Mouse (Mus musculus) forebrain, embryonic 10.5 days (tissue): Measurements from ENCODE around the gene Brdt. TPM values are rescaled to one million over a fixed set of nuclear protein-coding genes. Genes with fewer than 3 reads are reported as not detected.

Experiments
- DNase-seq: peaks from one replicate; pipeline ENCODE4 v3.0.0-alpha.2; 2017; ENCODE audit warnings: low spot score; ENCODE audit errors: extremely low spot score
- H3K27ac ChIP-seq: fragments of 300-500 bp; sonication (generic); 2 replicates; pipeline ENCODE4 v1.5.1; 2016; ENCODE audit warnings: mild to moderate bottlenecking
- H3K27me3 ChIP-seq: fragments of 300-500 bp; sonication (generic); 2 replicates; pipeline ENCODE4 v1.6.1; 2016; ENCODE audit warnings: mild to moderate bottlenecking; ENCODE audit not compliant: poor library complexity, severe bottlenecking
- H3K36me3 ChIP-seq: fragments of 300-500 bp; sonication (generic); replicated peaks from 2 replicates; pipeline ENCODE4 v1.6.1; 2016; ENCODE audit warnings: mild to moderate bottlenecking, moderate library complexity
- H3K4me1 ChIP-seq: fragments of 300-500 bp; sonication (generic); 2 replicates; pipeline ENCODE4 v1.6.1; 2016
- H3K4me3 ChIP-seq: fragments of 300-500 bp; sonication (generic); 2 replicates; pipeline ENCODE4 v1.5.1; 2016; ENCODE audit warnings: mild to moderate bottlenecking, moderate library complexity
- H3K9me3 ChIP-seq: fragments of 300-500 bp; sonication (generic); 2 replicates; pipeline ENCODE4 v1.6.1; 2016; ENCODE audit warnings: mild to moderate bottlenecking, moderate library complexity
- WGBS: fragments of 180-500 bp; shearing (Covaris S2); methylation state at CpG from one replicate; pipeline ENCODE4 v1.1.7; 2016; 5-methylcytosine and 5-hydroxymethylcytosine counted together
- polyA plus RNA-seq: library from polyadenylated mRNA; unstranded; fragments of >200 nt; fragmentation: Nextera tagmentation; extraction: Ambion mirVana; gene quantifications from 2 replicates; pipeline ENCODE4 v1.2.1, GENCODE M21; 2016

Brdt gene
- polyA plus RNA-seq, 1 experiment from 2014 or later = 0.77 TPM

GRCm38 (mm10) chr5:107295817-107296511 is 35.0 kb upstream of the Brdt start:
- 78% methylated on average over 16 of the region's 16 CpGs for WGBS
- Histone ChIP-seq H3K9me3 (no peaks in the 10 kb centered on the region), H3K27ac (no peak overlapping the region), H3K36me3 (no peaks in the 10 kb centered on the region), H3K4me3 (no peak overlapping the region), H3K27me3 (peaks cover 26% of the 10 kb centered on the region), H3K4me1 (peaks cover 13% of the 10 kb centered on the region)
- DNase-seq = no peak

- Histone ChIP-seq H3K36me3 (no peaks in the 10 kb centered on the region), H3K9me3 (no peaks in the 10 kb centered on the region), H3K4me3 (no peak overlapping the region), H3K27me3 (peaks cover 18% of the 10 kb centered on the region), H3K4me1 (peaks cover 13% of the 10 kb centered on the region), H3K27ac (no peak overlapping the region)
- WGBS = 39% methylated on average over 9 of the region's 9 CpGs
- no peak for DNase-seq
Measured at GRCm38 (mm10) chr5:107296512-107297322, 34.2 kb upstream of the Brdt start.

DNA sequence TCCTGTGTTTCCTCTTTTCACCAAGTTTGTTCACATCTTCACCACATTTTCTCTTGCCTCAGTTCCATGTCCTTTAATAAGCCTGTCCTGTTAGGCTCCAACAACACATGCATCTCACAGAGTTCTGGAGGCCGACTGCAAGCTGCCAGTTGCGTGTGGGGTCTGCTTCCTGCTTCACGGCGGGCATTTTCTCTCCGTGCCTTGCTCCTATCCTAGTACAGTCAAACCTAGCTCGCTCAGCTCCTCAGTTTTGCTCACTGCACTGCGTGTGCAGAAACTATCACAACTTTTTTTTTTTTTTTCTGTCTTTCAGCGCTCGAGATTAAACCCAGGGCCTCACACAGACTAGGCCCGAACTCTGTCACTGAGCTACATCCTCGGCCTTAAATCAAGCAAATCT is 32.1 kb upstream of the Brdt start:
- Histone ChIP-seq H3K4me1 (peaks cover 18% of the 10 kb centered on the region), H3K36me3 (no peaks in the 10 kb centered on the region), H3K9me3 (no peaks in the 10 kb centered on the region), H3K27ac (no peak overlapping the region), H3K4me3 (no peak overlapping the region), H3K27me3 (peaks cover 6% of the 10 kb centered on the region; the same call in 1 of the 2 replicates)
- 85% methylated on average over 11 of the region's 11 CpGs for WGBS
- no peak for DNase-seq

- Histone ChIP-seq H3K27me3 (peaks cover 6% of the 10 kb centered on the region; the same call in 1 of the 2 replicates), H3K27ac (no peak overlapping the region), H3K9me3 (no peaks in the 10 kb centered on the region), H3K4me1 (peaks cover 5% of the 10 kb centered on the region), H3K4me3 (no peak overlapping the region), H3K36me3 (no peaks in the 10 kb centered on the region)
- DNase-seq = no peak
- WGBS = 60% methylated on average over 11 of the region's 11 CpGs
Measured at GRCm38 (mm10) chr5:107303350-107303861, 27.6 kb upstream of the Brdt start.

DNA sequence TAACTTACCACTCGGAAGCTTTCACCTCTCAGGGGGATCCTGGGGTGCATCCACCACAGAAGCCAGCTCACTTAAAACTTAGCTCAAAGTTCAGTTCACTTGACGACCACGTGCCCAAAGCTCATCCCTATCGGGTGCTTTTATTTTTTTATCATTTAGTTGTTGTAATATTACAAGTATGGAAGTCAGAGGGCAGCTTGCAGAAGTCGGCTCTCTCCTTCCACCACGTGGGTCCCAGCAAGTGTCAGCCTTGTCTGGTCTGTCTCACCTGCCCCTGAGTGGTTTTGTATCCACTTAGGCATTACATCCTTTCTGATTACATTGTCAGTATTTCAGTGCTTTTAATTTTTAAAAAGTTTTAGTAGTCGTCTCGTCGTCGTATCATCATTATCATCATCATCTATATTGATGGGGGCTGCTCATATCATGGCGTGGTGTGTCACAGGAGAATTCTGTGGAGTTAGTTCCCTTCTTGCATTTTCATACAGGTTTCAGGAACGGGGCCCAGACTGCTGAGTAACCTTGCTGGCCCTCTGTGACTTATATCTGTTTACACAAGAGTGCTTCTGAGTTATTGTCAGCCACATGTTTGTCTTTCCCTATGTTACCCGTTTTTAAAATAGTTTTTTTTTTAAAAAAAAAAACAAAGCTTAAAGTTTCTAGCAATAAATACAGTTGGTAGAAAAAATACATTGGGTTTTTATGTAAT is 26.7 kb upstream of the Brdt start:
- Histone ChIP-seq H3K9me3 (no peaks in the 10 kb centered on the region), H3K4me3 (no peak overlapping the region), H3K27me3 (peaks cover 6% of the 10 kb centered on the region; the same call in 1 of the 2 replicates), H3K27ac (no peak overlapping the region), H3K36me3 (no peaks in the 10 kb centered on the region), H3K4me1 (peaks cover 5% of the 10 kb centered on the region)
- WGBS = 85% methylated on average over 13 of the region's 13 CpGs
- no peak for DNase-seq

DNA sequence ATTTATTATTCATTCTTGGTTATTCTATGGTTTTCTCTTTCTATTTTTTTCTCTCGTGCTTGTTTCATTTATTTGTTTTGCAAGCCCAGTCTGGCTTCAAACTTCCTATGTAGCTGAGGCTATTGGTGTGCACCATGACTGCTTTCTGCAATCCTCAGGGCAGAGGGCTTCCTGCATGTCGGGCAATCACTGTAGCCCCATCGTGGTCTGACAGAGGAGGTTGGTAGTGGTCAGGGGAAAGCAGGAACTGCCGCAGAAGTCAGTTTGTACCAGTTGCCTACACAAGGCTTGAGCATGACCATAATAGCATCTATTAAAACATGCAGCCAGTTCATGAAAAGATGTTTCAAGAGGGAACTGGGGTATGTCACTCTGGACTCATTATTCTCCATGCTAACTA is 23.5 kb upstream of the Brdt start:
- H3K27me3 ChIP-seq = peaks cover 6% of the 10 kb centered on the region; the same call in 1 of the 2 replicates
- peaks cover 5% of the 10 kb centered on the region for H3K4me1 ChIP-seq
- H3K36me3 ChIP-seq = no peaks in the 10 kb centered on the region
- no peaks in the 10 kb centered on the region for H3K9me3 ChIP-seq
- 85% methylated on average over 4 of the region's 4 CpGs for whole genome bisulfite sequencing
- H3K27ac ChIP-seq = no peak overlapping the region
- no peak for DNase-seq
- no peak overlapping the region for H3K4me3 ChIP-seq

- no peaks in the 10 kb centered on the region for H3K4me1 ChIP-seq
- no peaks in the 10 kb centered on the region for H3K27me3 ChIP-seq
- H3K9me3 ChIP-seq = no peaks in the 10 kb centered on the region
- no peak overlapping the region for H3K4me3 ChIP-seq
- DNase-seq = no peak
- WGBS = 95% methylated on average over 7 of the region's 7 CpGs
- H3K36me3 ChIP-seq = no peaks in the 10 kb centered on the region
- no peak overlapping the region for H3K27ac ChIP-seq
Measured at GRCm38 (mm10) chr5:107317141-107317540, 13.8 kb upstream of the Brdt start.

DNA sequence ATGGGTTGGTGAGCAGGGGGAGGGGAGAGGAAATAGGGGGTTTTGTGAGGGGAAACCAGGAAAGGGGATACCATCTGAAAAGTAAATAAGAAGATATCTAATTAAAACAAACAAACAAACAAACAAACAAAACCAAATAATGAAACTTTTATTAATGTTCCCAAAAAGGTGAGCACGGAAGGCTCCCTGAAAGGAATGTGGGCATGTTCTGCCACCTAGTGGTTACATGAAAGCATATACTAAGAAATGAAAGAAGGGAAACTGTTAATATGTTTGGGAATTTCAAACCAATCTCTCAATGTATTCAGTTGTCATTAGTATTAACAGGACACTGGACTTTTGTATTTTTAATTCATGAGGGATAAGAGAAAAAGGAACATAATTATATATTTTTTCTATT is 10.3 kb upstream of the Brdt start:
- DNase-seq = no peak
- Histone ChIP-seq H3K27ac (no peak overlapping the region), H3K9me3 (no peaks in the 10 kb centered on the region), H3K4me1 (no peaks in the 10 kb centered on the region), H3K4me3 (no peak overlapping the region), H3K36me3 (no peaks in the 10 kb centered on the region), H3K27me3 (no peaks in the 10 kb centered on the region)
- WGBS = 10% methylated on average over 1 of the region's 1 CpGs

GRCm38 (mm10) chr5:107340404-107340803 is 9.4 kb downstream of the Brdt start:
- no peaks in the 10 kb centered on the region for H3K36me3 ChIP-seq
- 74% methylated on average over 3 of the region's 3 CpGs for WGBS

DNA sequence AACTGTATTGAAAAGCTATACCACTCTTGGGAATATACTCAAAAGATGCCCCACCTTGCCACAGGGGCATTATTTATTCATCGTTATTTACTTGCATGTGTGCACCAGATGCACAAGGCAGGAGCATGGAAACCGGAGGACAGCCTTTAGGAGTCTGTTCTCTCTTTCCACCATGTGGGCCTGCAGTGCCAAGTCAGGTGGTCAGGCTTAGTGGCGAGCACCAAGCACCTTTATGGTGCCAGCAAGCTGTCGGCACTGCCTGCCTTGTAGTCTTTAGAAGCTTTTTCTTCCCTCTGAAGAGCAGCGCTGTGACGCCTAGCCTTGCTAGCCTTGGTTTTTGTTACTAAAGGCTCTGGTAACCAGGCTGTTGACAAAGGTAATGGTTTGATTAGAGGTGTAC is 11.9 kb downstream of the Brdt start:
- no peaks in the 10 kb centered on the region for H3K4me1 ChIP-seq
- no peak overlapping the region for H3K27ac ChIP-seq
- H3K36me3 ChIP-seq = no peaks in the 10 kb centered on the region
- H3K4me3 ChIP-seq = no peak overlapping the region
- H3K9me3 ChIP-seq = no peaks in the 10 kb centered on the region
- DNase-seq = no peak
- 90% methylated on average over 6 of the region's 6 CpGs for WGBS
- H3K27me3 ChIP-seq = no peaks in the 10 kb centered on the region

More at GRCm38 (mm10) chr5:107340404-107340803, 9.4 kb downstream of the Brdt start:
- H3K4me3 ChIP-seq = no peak overlapping the region
- no peak for DNase-seq
- no peak overlapping the region for H3K27ac ChIP-seq
- H3K27me3 ChIP-seq = no peaks in the 10 kb centered on the region
- no peaks in the 10 kb centered on the region for H3K4me1 ChIP-seq
- no peaks in the 10 kb centered on the region for H3K9me3 ChIP-seq

- Histone ChIP-seq H3K4me3 (no peak overlapping the region), H3K9me3 (no peaks in the 10 kb centered on the region), H3K4me1 (no peaks in the 10 kb centered on the region), H3K36me3 (no peaks in the 10 kb centered on the region), H3K27ac (no peak overlapping the region), H3K27me3 (no peaks in the 10 kb centered on the region)
- no peak for DNase-seq
- 58% methylated on average over 1 of the region's 1 CpGs for WGBS
Measured at GRCm38 (mm10) chr5:107346214-107346613, 15.3 kb downstream of the Brdt start.

DNA sequence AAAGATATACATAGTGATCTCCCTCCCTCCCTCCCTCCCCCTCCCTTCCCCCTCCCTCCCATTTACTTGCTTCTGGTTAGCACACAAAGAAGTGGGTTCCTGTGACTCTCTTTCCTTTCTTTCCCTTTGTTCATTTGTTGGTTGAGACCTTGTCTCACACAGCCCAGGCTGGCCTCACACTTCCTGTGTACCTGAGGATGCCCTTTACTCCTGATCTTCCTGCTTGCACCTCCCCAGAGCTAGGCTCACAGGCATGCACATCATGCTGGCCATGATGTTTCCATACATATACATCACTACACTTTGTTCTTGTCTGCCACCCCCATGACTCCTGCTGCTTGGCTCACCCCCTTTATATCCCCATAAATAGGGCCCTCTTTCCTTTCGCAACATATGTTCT is 21.6 kb downstream of the Brdt start:
- H3K27me3 ChIP-seq = no peaks in the 10 kb centered on the region
- H3K4me3 ChIP-seq = no peak overlapping the region
- WGBS = 100% methylated on average over 1 of the region's 1 CpGs
- no peak overlapping the region for H3K27ac ChIP-seq
- no peak for DNase-seq
- no peaks in the 10 kb centered on the region for H3K36me3 ChIP-seq
- no peaks in the 10 kb centered on the region for H3K9me3 ChIP-seq
- no peaks in the 10 kb centered on the region; the same call in 1 of the 2 replicates for H3K4me1 ChIP-seq
